Mouse (Mus musculus) natural killer cell, adult 2 months (primary cell): ENCODE results near the gene Col6a5.

Experiments
- DNase-seq, 2 experiments: peaks; one replicate each; pipeline ENCODE4 v3.0.0; 2022; ENCODE audit warnings: low spot score in 2 of 2

The Col6a5 gene

GRCm38 (mm10) chr9:105827076-105827647, 133.3 kb downstream of the Col6a5 start:
- DNase-seq = no peak

GRCm38 (mm10) chr9:105820711-105821110, 139.7 kb downstream of the Col6a5 start:
- no peak for DNase-seq

DNA sequence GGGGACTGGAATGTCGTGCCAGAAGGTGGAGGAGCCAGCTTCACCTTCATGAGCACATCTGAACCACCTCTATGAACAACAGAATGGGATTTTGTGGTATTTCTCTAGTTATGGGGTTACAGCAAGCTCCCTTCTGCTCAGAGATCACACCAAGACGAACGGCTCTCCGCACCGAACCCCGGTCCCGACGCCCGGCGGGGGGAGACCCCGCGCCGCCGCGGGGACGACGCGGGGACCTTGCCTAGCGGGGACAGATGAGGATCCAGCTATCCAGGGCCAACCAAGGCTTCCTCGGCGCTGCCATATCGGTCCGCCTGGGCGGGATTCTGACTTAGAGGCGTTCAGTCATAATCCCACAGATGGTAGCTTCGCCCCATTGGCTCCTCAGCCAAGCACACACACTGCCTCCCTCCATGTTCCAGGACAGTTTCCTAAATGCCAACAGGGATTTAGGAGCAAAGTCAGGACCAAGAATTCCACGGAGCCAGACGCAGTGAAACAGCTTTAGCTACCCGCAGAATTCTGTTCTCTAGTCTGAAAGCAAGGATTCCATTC, 141.2 kb downstream of the Col6a5 start:
- DNase-seq = no peak

DNA sequence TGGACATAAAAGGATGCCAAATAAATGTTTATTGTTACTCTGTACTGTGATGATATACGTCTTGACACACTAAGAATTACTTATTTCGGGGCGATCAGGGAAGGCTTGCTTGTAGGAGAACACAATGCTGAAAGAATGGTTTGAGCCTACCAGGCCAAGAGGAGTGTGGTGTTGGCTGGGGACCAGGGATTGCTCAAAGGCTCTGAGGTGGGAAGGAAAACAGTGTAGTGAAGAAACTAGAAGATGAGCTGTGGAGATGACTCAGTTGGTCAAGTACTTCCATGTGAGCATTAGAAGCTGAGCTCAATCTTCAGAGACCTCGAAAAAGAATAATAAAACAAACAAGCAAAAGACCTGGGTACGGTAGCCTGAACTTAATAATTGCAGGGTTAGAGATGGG, 146.0 kb downstream of the Col6a5 start:
- DNase-seq = no peak

DNA sequence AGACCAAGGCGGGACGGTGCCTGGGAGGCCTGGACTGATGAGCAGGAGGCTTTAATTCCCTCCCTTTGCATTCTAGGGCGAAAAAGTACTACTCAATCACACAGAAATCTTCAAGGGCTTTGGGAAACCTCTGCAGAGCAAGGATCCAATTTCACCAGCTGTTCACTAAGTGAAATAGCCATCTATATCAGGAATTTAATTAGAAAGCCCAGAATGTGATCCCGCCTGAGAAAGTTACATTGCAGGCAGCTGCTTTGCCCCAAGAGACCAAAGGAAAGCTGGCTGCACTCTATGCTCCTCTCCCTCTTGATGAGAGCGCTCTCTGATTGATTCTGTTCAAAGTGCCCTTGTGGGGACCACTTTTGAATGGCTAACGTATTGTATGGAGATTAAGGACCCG, 149.0 kb downstream of the Col6a5 start:
- DNase-seq = no peak

- DNase-seq = no peak
These were observed 151.4 kb downstream of the Col6a5 start for GRCm38 (mm10) chr9:105808920-105809505.
